Mouse (Mus musculus): Measurements from ENCODE around the gene Tmem184a. TPM values are rescaled to one million over a fixed set of nuclear protein-coding genes. Genes with fewer than 3 reads are reported as not detected.

Gene Tmem184a
- polyA plus RNA-seq, 1 experiment from 2014 or later, result 0.18 TPM

GRCm38 (mm10) chr5:139792159-139792775 is 27.4 kb downstream of the Tmem184a start:
- H3K27ac ChIP-seq, result peak overlapping the region; percentile 85
- no peaks in the 10 kb centered on the region for H3K27me3 ChIP-seq
- no peaks in the 10 kb centered on the region for H3K9me3 ChIP-seq (replicated peaks)
- ATAC-seq (replicated peaks; ENCODE audit: insufficient number of reproducible peaks, insufficient read depth, low FRiP score, low read depth), result no peak
- H3K9ac ChIP-seq, result peak overlapping the region; percentile 79
- H3K36me3 ChIP-seq, result no peaks in the 10 kb centered on the region
- 7% methylated on average over 11 of the region's 11 CpGs for WGBS
- H3K4me3 ChIP-seq, result peak overlapping the region; percentile 75
- H3K4me1 ChIP-seq (replicated peaks), result peaks cover 54% of the 10 kb centered on the region
- H3K4me2 ChIP-seq, result peak overlapping the region; percentile 97

GRCm38 (mm10) chr5:139791227-139792158 is 28.2 kb downstream of the Tmem184a start, which contains the start of gene Mafk:
TSS of gene Mafk (plus strand) at chr5:139791513.
- WGBS, result under 1% methylated on average over 92 of the region's 92 CpGs
- Histone ChIP-seq H3K4me2 (peak within 1 kb of the TSS; percentile 97), H3K27me3 (no peaks in the 10 kb centered on the region), H3K4me3 (peak within 1 kb of the TSS; percentile 75), H3K4me1 (replicated peaks) (peaks cover 47% of the 10 kb centered on the region), H3K9ac (peak within 1 kb of the TSS; percentile 79), H3K36me3 (no peaks in the 10 kb centered on the region), H3K9me3 (replicated peaks) (no peaks in the 10 kb centered on the region), H3K27ac (peak within 1 kb of the TSS; percentile 85)
- peak; percentile 89 for ATAC-seq (replicated peaks; ENCODE audit: insufficient number of reproducible peaks, insufficient read depth, low FRiP score, low read depth)

- Histone ChIP-seq H3K4me1 (replicated peaks) (peaks cover 27% of the 10 kb centered on the region), H3K27me3 (no peaks in the 10 kb centered on the region), H3K4me2 (no peak overlapping the region), H3K9ac (no peak overlapping the region), H3K36me3 (no peaks in the 10 kb centered on the region), H3K4me3 (no peak overlapping the region), H3K27ac (no peak overlapping the region), H3K9me3 (replicated peaks) (no peaks in the 10 kb centered on the region)
- ATAC-seq (replicated peaks; ENCODE audit: insufficient number of reproducible peaks, insufficient read depth, low FRiP score, low read depth), result no peak
- 54% methylated on average over 4 of the region's 4 CpGs for WGBS
Measured at GRCm38 (mm10) chr5:139789466-139789865, 30.3 kb downstream of the Tmem184a start.

GRCm38 (mm10) chr5:139781406-139781805 is 38.3 kb downstream of the Tmem184a start:
- ATAC-seq (replicated peaks; ENCODE audit: insufficient number of reproducible peaks, insufficient read depth, low FRiP score, low read depth), result no peak
- no peaks in the 10 kb centered on the region for H3K9me3 ChIP-seq (replicated peaks)
- H3K27ac ChIP-seq, result no peak overlapping the region
- no peak overlapping the region for H3K9ac ChIP-seq
- WGBS, result 63% methylated on average over 8 of the region's 8 CpGs
- no peaks in the 10 kb centered on the region for H3K27me3 ChIP-seq
- no peak overlapping the region for H3K4me3 ChIP-seq
- no peaks in the 10 kb centered on the region for H3K36me3 ChIP-seq
- no peaks in the 10 kb centered on the region for H3K4me1 ChIP-seq (replicated peaks)
- no peak overlapping the region for H3K4me2 ChIP-seq

GRCm38 (mm10) chr5:139776966-139777365 is 42.8 kb downstream of the Tmem184a start:
- WGBS, result 58% methylated on average over 5 of the region's 5 CpGs
- no peak overlapping the region for H3K27ac ChIP-seq
- no peak for ATAC-seq (replicated peaks; ENCODE audit: insufficient number of reproducible peaks, insufficient read depth, low FRiP score, low read depth)

GRCm38 (mm10) chr5:139775216-139775926 is 44.3 kb downstream of the Tmem184a start, which contains the start of gene Ints1:
TSS of gene Ints1 (minus strand) at chr5:139775674.
- H3K4me2 ChIP-seq, result peak within 1 kb of the TSS; percentile 90
- ATAC-seq (replicated peaks; ENCODE audit: insufficient number of reproducible peaks, insufficient read depth, low FRiP score, low read depth), result peak; percentile 84
- H3K27me3 ChIP-seq, result no peaks in the 10 kb centered on the region
- under 1% methylated on average over 55 of the region's 55 CpGs for WGBS
- no peaks in the 10 kb centered on the region for H3K9me3 ChIP-seq (replicated peaks)
- peak within 1 kb of the TSS; percentile 84 for H3K9ac ChIP-seq
- H3K4me1 ChIP-seq (replicated peaks), result peaks cover 10% of the 10 kb centered on the region
- peak within 1 kb of the TSS; percentile 87 for H3K4me3 ChIP-seq
- peak within 1 kb of the TSS; percentile 21; the same call in 1 of the 2 replicates for H3K27ac ChIP-seq
- H3K36me3 ChIP-seq, result peaks cover 28% of the 10 kb centered on the region

More at GRCm38 (mm10) chr5:139776966-139777365, 42.8 kb downstream of the Tmem184a start:
- Histone ChIP-seq H3K4me2 (no peak overlapping the region), H3K9me3 (replicated peaks) (no peaks in the 10 kb centered on the region), H3K9ac (no peak overlapping the region), H3K27me3 (no peaks in the 10 kb centered on the region), H3K4me1 (replicated peaks) (peaks cover 10% of the 10 kb centered on the region), H3K4me3 (no peak overlapping the region), H3K36me3 (peaks cover 12% of the 10 kb centered on the region)

- ATAC-seq (replicated peaks; ENCODE audit: insufficient number of reproducible peaks, insufficient read depth, low FRiP score, low read depth), result no peak
- Histone ChIP-seq H3K4me2 (no peak overlapping the region), H3K4me1 (replicated peaks) (no peaks in the 10 kb centered on the region), H3K9me3 (replicated peaks) (no peaks in the 10 kb centered on the region), H3K9ac (no peak overlapping the region), H3K27ac (no peak overlapping the region), H3K27me3 (no peaks in the 10 kb centered on the region), H3K36me3 (peaks cover 89% of the 10 kb centered on the region), H3K4me3 (no peak overlapping the region)
- WGBS, result 89% methylated on average over 8 of the region's 8 CpGs
Measured at GRCm38 (mm10) chr5:139768216-139768615, 51.5 kb downstream of the Tmem184a start.

- Histone ChIP-seq H3K4me3 (no peak overlapping the region), H3K9me3 (replicated peaks) (no peaks in the 10 kb centered on the region), H3K27me3 (no peaks in the 10 kb centered on the region), H3K9ac (no peak overlapping the region), H3K27ac (no peak overlapping the region), H3K4me1 (replicated peaks) (no peaks in the 10 kb centered on the region), H3K4me2 (no peak overlapping the region), H3K36me3 (peaks cover 91% of the 10 kb centered on the region)
- ATAC-seq (replicated peaks; ENCODE audit: insufficient number of reproducible peaks, insufficient read depth, low FRiP score, low read depth), result no peak
- WGBS, result 75% methylated on average over 11 of the region's 11 CpGs
Measured at GRCm38 (mm10) chr5:139764296-139764695, 55.4 kb downstream of the Tmem184a start.

GRCm38 (mm10) chr5:139758096-139758495 is 61.6 kb downstream of the Tmem184a start:
- no peaks in the 10 kb centered on the region for H3K27me3 ChIP-seq
- H3K9me3 ChIP-seq (replicated peaks), result no peaks in the 10 kb centered on the region
- no peak overlapping the region for H3K4me3 ChIP-seq
- peaks cover 80% of the 10 kb centered on the region for H3K36me3 ChIP-seq
- H3K4me1 ChIP-seq (replicated peaks), result no peaks in the 10 kb centered on the region
- no peak for ATAC-seq (replicated peaks; ENCODE audit: insufficient number of reproducible peaks, insufficient read depth, low FRiP score, low read depth)
- WGBS, result 78% methylated on average over 16 of the region's 16 CpGs
- H3K4me2 ChIP-seq, result no peak overlapping the region
- H3K27ac ChIP-seq, result no peak overlapping the region
- H3K9ac ChIP-seq, result no peak overlapping the region

GRCm38 (mm10) chr5:139756586-139756985 is 63.1 kb downstream of the Tmem184a start:
- Histone ChIP-seq H3K9me3 (replicated peaks) (no peaks in the 10 kb centered on the region), H3K4me3 (no peak overlapping the region), H3K27ac (no peak overlapping the region), H3K4me2 (no peak overlapping the region), H3K36me3 (peaks cover 66% of the 10 kb centered on the region), H3K9ac (no peak overlapping the region), H3K4me1 (replicated peaks) (no peaks in the 10 kb centered on the region), H3K27me3 (no peaks in the 10 kb centered on the region)
- 95% methylated on average over 2 of the region's 2 CpGs for WGBS
- ATAC-seq (replicated peaks; ENCODE audit: insufficient number of reproducible peaks, insufficient read depth, low FRiP score, low read depth), result no peak

GRCm38 (mm10) chr5:139756135-139756534 is 63.6 kb downstream of the Tmem184a start:
- Histone ChIP-seq H3K4me1 (replicated peaks) (no peaks in the 10 kb centered on the region), H3K4me2 (no peak overlapping the region), H3K27ac (no peak overlapping the region), H3K9me3 (replicated peaks) (no peaks in the 10 kb centered on the region), H3K36me3 (peaks cover 66% of the 10 kb centered on the region), H3K27me3 (no peaks in the 10 kb centered on the region), H3K9ac (no peak overlapping the region), H3K4me3 (no peak overlapping the region)
- 85% methylated on average over 12 of the region's 12 CpGs for WGBS
- ATAC-seq (replicated peaks; ENCODE audit: insufficient number of reproducible peaks, insufficient read depth, low FRiP score, low read depth), result no peak
